Mouse (Mus musculus) stomach, embryonic 15.5 days (tissue): ENCODE measurements around the gene Arhgap40. TPM values are rescaled to one million over a fixed set of nuclear protein-coding genes. Genes with fewer than 3 reads are reported as not detected.
A peak's percentile ranks its signal among the peaks of the same experiment; 100 is the strongest.

Experiments
- ATAC-seq: fragments of 200-750 bp; cut with Nextera tagmentation; 2 replicates; pipeline ENCODE4 v1.8.0; 2017; ENCODE audit warnings: low read depth, moderate number of reproducible peaks, moderate TSS enrichment; ENCODE audit not compliant: insufficient read depth, low FRiP score
- H3K27ac ChIP-seq: fragments of 300-500 bp; sonication (generic); 2 replicates; pipeline ENCODE4 v1.5.1; 2015; ENCODE audit warnings: mild to moderate bottlenecking, inconsistent platforms
- H3K27me3 ChIP-seq: fragments of 300-500 bp; sonication (generic); replicated peaks from 2 replicates; pipeline ENCODE4 v1.6.1; 2015; ENCODE audit warnings: inconsistent platforms
- H3K36me3 ChIP-seq: fragments of 300-500 bp; sonication (generic); 2 replicates; pipeline ENCODE4 v1.6.1; 2015; ENCODE audit warnings: inconsistent platforms
- H3K4me1 ChIP-seq: fragments of 300-500 bp; sonication (generic); 2 replicates; pipeline ENCODE4 v1.6.1; 2015; ENCODE audit warnings: inconsistent platforms
- H3K4me2 ChIP-seq: fragments of 300-500 bp; sonication (generic); 2 replicates; pipeline ENCODE4 v1.6.1; 2015; ENCODE audit warnings: mild to moderate bottlenecking, inconsistent platforms
- H3K4me3 ChIP-seq: fragments of 300-500 bp; sonication (generic); replicated peaks from 2 replicates; pipeline ENCODE4 v1.5.1; 2015; ENCODE audit warnings: inconsistent platforms
- H3K9ac ChIP-seq: fragments of 300-500 bp; sonication (generic); 2 replicates; pipeline ENCODE4 v1.6.1; 2015; ENCODE audit warnings: inconsistent platforms
- H3K9me3 ChIP-seq: fragments of 300-500 bp; sonication (generic); 2 replicates; pipeline ENCODE4 v1.6.1; 2016; ENCODE audit warnings: inconsistent platforms
- WGBS: fragments of 180-500 bp; shearing (Covaris S2); methylation state at CpG from one replicate; pipeline ENCODE4 v1.1.7; 2015; 5-methylcytosine and 5-hydroxymethylcytosine counted together
- polyA plus RNA-seq: library from polyadenylated mRNA; unstranded; fragments of >200 nt; fragmentation: Nextera tagmentation; extraction: Ambion mirVana; gene quantifications from 2 replicates; pipeline ENCODE4 v1.2.1, GENCODE M21; 2015

The Arhgap40 gene
- polyA plus RNA-seq, 1 experiment from 2014 or later: 2.9 TPM

- Histone ChIP-seq H3K9me3 (no peaks in the 10 kb centered on the region), H3K27me3 (no peaks in the 10 kb centered on the region), H3K4me1 (no peaks in the 10 kb centered on the region), H3K9ac (no peak overlapping the region), H3K4me2 (no peak overlapping the region), H3K4me3 (no peak overlapping the region), H3K27ac (no peak overlapping the region), H3K36me3 (no peaks in the 10 kb centered on the region)
- ATAC-seq: no peak
- 63% methylated on average over 11 of the region's 11 CpGs for WGBS
Observed at GRCm38 (mm10) chr2:158519071-158519470, 6.5 kb downstream of the Arhgap40 start.

DNA sequence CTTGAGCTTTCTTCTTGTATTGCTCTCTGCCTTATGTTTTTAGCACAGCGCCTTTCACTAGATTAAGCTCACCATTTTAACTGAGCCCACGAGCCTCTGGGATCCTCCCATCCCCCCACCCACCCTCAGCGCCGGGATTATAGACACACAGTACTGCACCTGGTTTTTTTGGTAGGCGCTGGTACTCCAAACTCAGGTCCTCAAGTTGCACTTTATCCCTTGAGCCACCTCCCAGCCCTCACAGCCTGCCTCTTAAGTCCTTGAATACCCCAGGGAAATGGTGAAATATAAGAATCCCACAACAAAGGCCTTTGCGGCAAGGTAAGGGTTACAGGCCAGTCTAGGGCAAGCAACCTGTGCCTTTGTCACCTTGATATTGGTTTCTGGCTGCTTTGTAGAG lies 7.2 kb downstream of the Arhgap40 start:
- no peak for ATAC-seq
- WGBS: 82% methylated on average over 6 of the region's 6 CpGs
- Histone ChIP-seq H3K36me3 (no peaks in the 10 kb centered on the region), H3K4me3 (no peak overlapping the region), H3K9me3 (no peaks in the 10 kb centered on the region), H3K4me1 (no peaks in the 10 kb centered on the region), H3K27ac (no peak overlapping the region), H3K9ac (no peak overlapping the region), H3K4me2 (no peak overlapping the region), H3K27me3 (no peaks in the 10 kb centered on the region)

DNA sequence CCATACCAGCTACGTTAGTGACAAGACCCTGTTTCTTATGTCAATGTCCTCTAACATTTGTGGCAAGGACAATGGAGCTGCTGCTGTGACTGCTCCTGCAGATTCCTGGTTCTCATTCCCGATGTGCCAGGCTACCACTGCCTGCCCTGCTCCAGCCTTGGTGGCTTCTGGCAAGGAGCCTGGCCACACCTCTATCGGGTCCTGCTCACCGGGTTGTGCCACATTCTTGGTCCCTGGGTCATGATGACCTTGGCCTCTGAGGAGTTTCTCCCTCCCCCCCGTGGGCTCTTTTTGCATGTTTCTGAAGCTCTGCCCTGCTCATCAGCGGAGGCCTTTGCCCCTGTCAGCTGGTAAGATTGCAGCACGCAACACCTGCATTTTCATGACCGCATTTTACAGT lies 10.5 kb downstream of the Arhgap40 start:
- H3K9me3 ChIP-seq: no peaks in the 10 kb centered on the region
- WGBS: 67% methylated on average over 8 of the region's 8 CpGs
- no peak overlapping the region for H3K9ac ChIP-seq
- no peak overlapping the region for H3K27ac ChIP-seq
- ATAC-seq: no peak
- no peaks in the 10 kb centered on the region for H3K36me3 ChIP-seq
- no peak overlapping the region for H3K4me3 ChIP-seq
- no peak overlapping the region for H3K4me2 ChIP-seq
- no peaks in the 10 kb centered on the region for H3K27me3 ChIP-seq
- no peaks in the 10 kb centered on the region for H3K4me1 ChIP-seq

DNA sequence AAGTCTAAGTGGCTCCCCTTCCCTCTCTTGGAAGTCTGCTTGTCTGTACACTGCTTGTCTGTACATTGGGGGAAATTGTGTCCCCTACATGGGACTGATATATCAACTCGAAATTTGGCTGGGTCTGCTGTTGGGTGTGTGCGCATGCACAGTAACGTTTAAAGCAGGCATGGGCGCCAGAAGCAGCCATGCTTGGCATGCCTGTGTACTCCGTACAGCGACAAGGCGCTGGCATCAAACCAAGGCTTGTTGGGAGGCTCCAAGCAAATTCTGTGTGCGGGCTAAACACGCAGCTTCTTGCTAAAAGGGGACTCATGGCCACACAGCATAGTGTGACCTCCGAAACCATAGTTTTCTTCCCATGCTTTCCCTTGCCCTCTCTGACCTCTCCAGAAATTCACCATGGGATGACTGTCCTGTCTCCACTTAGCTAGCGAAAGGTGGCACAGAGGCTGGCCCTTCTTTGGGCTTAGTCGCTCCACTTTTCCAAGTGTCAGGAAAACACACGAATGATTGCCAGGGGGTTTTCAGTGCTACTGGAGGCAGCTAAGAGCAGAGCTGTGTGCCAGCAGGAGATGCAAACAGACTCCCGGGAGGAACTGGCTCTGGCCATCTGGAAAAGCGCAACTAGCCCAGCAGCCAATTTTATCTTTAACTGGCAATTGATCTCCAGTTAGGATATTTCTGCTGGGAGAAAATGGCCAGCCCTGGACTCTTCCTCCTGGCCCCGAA lies 11.7 kb downstream of the Arhgap40 start:
- WGBS: 83% methylated on average over 16 of the region's 16 CpGs
- Histone ChIP-seq H3K27ac (no peak overlapping the region), H3K27me3 (no peaks in the 10 kb centered on the region), H3K9me3 (no peaks in the 10 kb centered on the region), H3K4me3 (no peak overlapping the region), H3K4me1 (no peaks in the 10 kb centered on the region), H3K4me2 (no peak overlapping the region), H3K36me3 (no peaks in the 10 kb centered on the region), H3K9ac (no peak overlapping the region)
- no peak for ATAC-seq

- no peak overlapping the region for H3K4me2 ChIP-seq
- H3K27me3 ChIP-seq: no peaks in the 10 kb centered on the region
- H3K9ac ChIP-seq: no peak overlapping the region
- H3K9me3 ChIP-seq: no peaks in the 10 kb centered on the region
- H3K27ac ChIP-seq: no peak overlapping the region
- H3K36me3 ChIP-seq: no peaks in the 10 kb centered on the region
- ATAC-seq: no peak
- H3K4me3 ChIP-seq: no peak overlapping the region
- WGBS: 6% methylated on average over 4 of the region's 4 CpGs
- H3K4me1 ChIP-seq: no peaks in the 10 kb centered on the region
Observed at GRCm38 (mm10) chr2:158534090-158534489, 21.5 kb downstream of the Arhgap40 start.

GRCm38 (mm10) chr2:158534559-158534958 lies 22.0 kb downstream of the Arhgap40 start:
- 75% methylated on average over 8 of the region's 8 CpGs for WGBS
- no peaks in the 10 kb centered on the region for H3K4me1 ChIP-seq
- H3K9ac ChIP-seq: no peak overlapping the region
- no peak for ATAC-seq
- no peak overlapping the region for H3K4me3 ChIP-seq
- H3K4me2 ChIP-seq: no peak overlapping the region
- H3K9me3 ChIP-seq: no peaks in the 10 kb centered on the region
- H3K27me3 ChIP-seq: no peaks in the 10 kb centered on the region
- no peak overlapping the region for H3K27ac ChIP-seq
- H3K36me3 ChIP-seq: no peaks in the 10 kb centered on the region

- H3K4me2 ChIP-seq: peak overlapping the region; percentile 25; the same call in 1 of the 2 replicates
Observed at GRCm38 (mm10) chr2:158539433-158540305, 27.1 kb downstream of the Arhgap40 start.

DNA sequence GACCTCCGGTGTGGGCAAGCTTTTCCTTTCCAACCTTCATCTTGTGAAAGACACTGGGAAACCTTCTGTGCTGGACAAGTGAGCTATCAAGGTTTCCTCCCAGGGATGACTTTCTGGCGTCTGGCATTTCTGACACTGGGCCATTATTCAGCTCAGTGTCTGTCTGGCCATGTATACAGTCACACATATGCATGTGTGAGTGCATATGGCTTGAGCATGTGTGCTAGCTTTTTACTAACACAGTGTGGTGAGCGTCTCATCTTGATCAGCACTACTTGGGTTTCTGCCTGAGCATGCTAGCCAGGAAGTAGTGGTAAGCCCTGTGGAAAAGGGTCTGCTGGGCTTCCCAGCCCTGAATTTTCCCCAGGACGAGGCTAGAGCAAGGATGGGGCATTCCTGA lies 28.7 kb downstream of the Arhgap40 start:
- H3K9me3 ChIP-seq: no peaks in the 10 kb centered on the region
- ATAC-seq: no peak
- no peaks in the 10 kb centered on the region for H3K27me3 ChIP-seq
- H3K4me3 ChIP-seq: no peak overlapping the region
- WGBS: 41% methylated on average over 4 of the region's 4 CpGs
- H3K4me1 ChIP-seq: no peaks in the 10 kb centered on the region
- H3K27ac ChIP-seq: no peak overlapping the region
- H3K4me2 ChIP-seq: no peak overlapping the region
- H3K9ac ChIP-seq: no peak overlapping the region
- no peaks in the 10 kb centered on the region for H3K36me3 ChIP-seq

More at GRCm38 (mm10) chr2:158539433-158540305, 27.1 kb downstream of the Arhgap40 start:
- no peak for ATAC-seq
- Histone ChIP-seq H3K4me1 (no peaks in the 10 kb centered on the region), H3K4me3 (no peak overlapping the region), H3K27me3 (no peaks in the 10 kb centered on the region), H3K9me3 (no peaks in the 10 kb centered on the region), H3K9ac (no peak overlapping the region), H3K36me3 (no peaks in the 10 kb centered on the region), H3K27ac (no peak overlapping the region)
- WGBS: 47% methylated on average over 24 of the region's 24 CpGs

DNA sequence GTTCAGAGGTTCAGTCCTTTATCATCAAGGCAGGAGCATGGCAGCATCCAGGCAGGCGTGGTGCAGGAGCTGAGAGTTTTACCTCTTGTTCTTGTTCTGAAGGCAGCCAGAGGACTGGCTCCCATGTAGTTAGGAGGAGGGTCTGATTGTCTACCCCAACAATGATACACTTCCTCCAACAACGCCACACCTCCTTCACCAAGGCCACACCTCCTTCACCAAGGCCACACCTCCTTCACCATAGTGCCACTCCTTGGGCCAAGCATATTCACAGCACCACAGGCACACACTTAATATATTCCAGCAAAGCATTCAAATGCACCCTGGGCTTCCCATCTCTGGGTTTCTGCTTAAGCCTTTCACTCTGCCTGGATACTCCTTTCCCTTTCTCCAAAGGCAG lies 32.7 kb downstream of the Arhgap40 start:
- no peak overlapping the region for H3K4me2 ChIP-seq
- H3K36me3 ChIP-seq: no peaks in the 10 kb centered on the region
- no peak for ATAC-seq
- no peaks in the 10 kb centered on the region for H3K4me1 ChIP-seq
- no peak overlapping the region for H3K4me3 ChIP-seq
- 65% methylated on average over 2 of the region's 2 CpGs for WGBS
- H3K9me3 ChIP-seq: no peaks in the 10 kb centered on the region
- no peak overlapping the region for H3K27ac ChIP-seq
- 0 out of 2 replicates have a peak, but pooled peaks cover 4% of the 10 kb centered on the region for H3K27me3 ChIP-seq
- no peak overlapping the region for H3K9ac ChIP-seq

GRCm38 (mm10) chr2:158546751-158547150 lies 34.2 kb downstream of the Arhgap40 start:
- Histone ChIP-seq H3K4me2 (peak overlapping the region; percentile 21; the same call in 1 of the 2 replicates), H3K9me3 (no peaks in the 10 kb centered on the region)
- WGBS: 7% methylated on average over 17 of the region's 17 CpGs

DNA sequence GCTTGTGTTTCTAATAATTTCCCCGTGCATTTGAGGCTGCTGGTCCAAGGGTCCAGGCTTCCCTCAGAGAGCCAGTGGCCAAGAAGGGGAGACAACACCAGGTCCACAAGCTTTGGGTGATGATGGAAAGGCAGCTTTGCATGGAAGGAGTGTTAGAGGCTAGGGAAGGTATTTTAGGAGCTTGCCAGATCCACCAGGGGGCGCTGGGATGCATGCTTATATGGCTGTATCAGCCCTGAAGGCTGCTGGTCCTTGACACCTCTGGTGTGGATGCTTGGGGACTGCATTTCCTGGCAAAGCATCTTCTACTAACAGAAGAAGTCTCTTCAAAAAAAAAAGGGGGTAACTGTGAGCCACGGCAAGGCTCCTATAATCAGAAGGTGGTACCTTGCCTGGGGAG lies 37.5 kb downstream of the Arhgap40 start:
- Histone ChIP-seq H3K4me3 (no peak overlapping the region), H3K4me1 (no peaks in the 10 kb centered on the region), H3K4me2 (no peak overlapping the region), H3K9me3 (no peaks in the 10 kb centered on the region), H3K9ac (no peak overlapping the region), H3K36me3 (no peaks in the 10 kb centered on the region), H3K27me3 (peaks cover 19% of the 10 kb centered on the region), H3K27ac (no peak overlapping the region)
- 3% methylated on average over 3 of the region's 3 CpGs for WGBS
- 0 out of 2 replicates have a peak, but pooled peaks have one; percentile 47 for ATAC-seq

More at GRCm38 (mm10) chr2:158546751-158547150, 34.2 kb downstream of the Arhgap40 start:
- H3K27ac ChIP-seq: no peak overlapping the region
- H3K36me3 ChIP-seq: no peaks in the 10 kb centered on the region
- H3K4me1 ChIP-seq: no peaks in the 10 kb centered on the region
- 0 out of 2 replicates have a peak, but pooled peaks have one; percentile 25 for ATAC-seq
- no peak overlapping the region for H3K9ac ChIP-seq
- H3K27me3 ChIP-seq: 0 out of 2 replicates have a peak, but pooled peaks cover 4% of the 10 kb centered on the region
- no peak overlapping the region for H3K4me3 ChIP-seq

- Histone ChIP-seq H3K9me3 (no peaks in the 10 kb centered on the region), H3K4me3 (no peak overlapping the region), H3K9ac (no peak overlapping the region), H3K27ac (no peak overlapping the region), H3K4me2 (no peak overlapping the region), H3K27me3 (peaks cover 17% of the 10 kb centered on the region), H3K36me3 (no peaks in the 10 kb centered on the region), H3K4me1 (0 out of 2 replicates have a peak, but pooled peaks cover 6% of the 10 kb centered on the region)
- WGBS: 21% methylated on average over 10 of the region's 10 CpGs
- no peak for ATAC-seq
Observed at GRCm38 (mm10) chr2:158554366-158554765, 41.8 kb downstream of the Arhgap40 start.
